Mouse (Mus musculus) hindbrain, embryonic 16.5 days (tissue): Measurements from ENCODE around the gene Abca6. TPM values are rescaled to one million over a fixed set of nuclear protein-coding genes. Genes with fewer than 3 reads are reported as not detected.

Experiments
- ATAC-seq: fragments of 200-750 bp; cut with Nextera tagmentation; 2 replicates; pipeline ENCODE4 v1.8.0; 2017; ENCODE audit warnings: moderate TSS enrichment, moderate library complexity
- H3K27ac ChIP-seq: fragments of 300-500 bp; sonication (generic); 2 replicates; pipeline ENCODE4 v1.5.1; 2014; ENCODE audit warnings: low read depth, mild to moderate bottlenecking, control low read depth, low read length, moderate library complexity
- H3K27me3 ChIP-seq: fragments of 300-500 bp; sonication (generic); replicated peaks from 2 replicates; pipeline ENCODE4 v1.6.1; 2014; ENCODE audit warnings: low read length; ENCODE audit not compliant: control insufficient read depth, insufficient read depth
- H3K36me3 ChIP-seq: fragments of 300-500 bp; sonication (generic); 2 replicates; pipeline ENCODE4 v1.6.1; 2014; ENCODE audit warnings: mild to moderate bottlenecking, low read length, moderate library complexity, mixed read lengths; ENCODE audit not compliant: control insufficient read depth, insufficient read depth
- H3K4me1 ChIP-seq: fragments of 300-500 bp; sonication (generic); 2 replicates; pipeline ENCODE4 v1.6.1; 2014; ENCODE audit warnings: low read depth, low read length; ENCODE audit not compliant: control insufficient read depth, insufficient read depth
- H3K4me2 ChIP-seq: fragments of 300-500 bp; sonication (generic); 2 replicates; pipeline ENCODE4 v1.6.1; 2014; ENCODE audit warnings: mild to moderate bottlenecking, low read length, control low read depth, moderate library complexity
- H3K4me3 ChIP-seq: fragments of 300-500 bp; sonication (generic); 2 replicates; pipeline ENCODE4 v1.5.1; 2014; ENCODE audit warnings: mild to moderate bottlenecking, low read length, control low read depth, moderate library complexity
- H3K9ac ChIP-seq: fragments of 300-500 bp; sonication (generic); 2 replicates; pipeline ENCODE4 v1.6.1; 2014; ENCODE audit warnings: low read depth, mild to moderate bottlenecking, control low read depth, low read length, moderate library complexity
- H3K9me3 ChIP-seq: fragments of 300-500 bp; sonication (generic); 2 replicates; pipeline ENCODE4 v1.6.1; 2014; ENCODE audit warnings: mild to moderate bottlenecking, low read length, moderate library complexity; ENCODE audit not compliant: control insufficient read depth
- WGBS: fragments of 180-500 bp; shearing (Covaris S2); extraction: QIAGEN DNeasy Blood & Tissue Kit; methylation state at CpG from one replicate; pipeline ENCODE4 v1.1.7; 2014; 5-methylcytosine and 5-hydroxymethylcytosine counted together
- polyA plus RNA-seq: library from polyadenylated mRNA; unstranded; fragments of >200 nt; fragmentation: Nextera tagmentation; extraction: Ambion mirVana; gene quantifications from 2 replicates; pipeline ENCODE4 v1.2.1, GENCODE M21; 2015

Abca6 gene
- 0.32 and 0.48 TPM in 2 replicates for polyA plus RNA-seq

- Histone ChIP-seq H3K4me3 (peak within 1 kb of the TSS; percentile 32), H3K36me3 (no peaks in the 10 kb centered on the region), H3K9me3 (no peaks in the 10 kb centered on the region), H3K27me3 (no peaks in the 10 kb centered on the region), H3K27ac (no peak within 1 kb of the TSS), H3K4me2 (peak within 1 kb of the TSS; percentile 53), H3K9ac (no peak within 1 kb of the TSS), H3K4me1 (peaks cover 3% of the 10 kb centered on the region; the same call in 1 of the 2 replicates)
- ATAC-seq, result no peak
- 16% methylated on average over 8 of the region's 8 CpGs for WGBS
Observed at GRCm38 (mm10) chr11:110251534-110251933, at the start of gene Abca6. TSS of gene Abca6 (minus strand) at chr11:110251776.

- Histone ChIP-seq H3K27me3 (no peaks in the 10 kb centered on the region), H3K9ac (no peak overlapping the region), H3K4me2 (no peak overlapping the region), H3K27ac (no peak overlapping the region), H3K4me3 (no peak overlapping the region), H3K36me3 (0 out of 2 replicates have a peak, but pooled peaks cover 5% of the 10 kb centered on the region), H3K9me3 (no peaks in the 10 kb centered on the region), H3K4me1 (no peaks in the 10 kb centered on the region)
- WGBS, result 84% methylated on average over 13 of the region's 13 CpGs
- ATAC-seq, result no peak
Observed at GRCm38 (mm10) chr11:110297917-110298533, 46.4 kb upstream of the Abca6 start.

DNA sequence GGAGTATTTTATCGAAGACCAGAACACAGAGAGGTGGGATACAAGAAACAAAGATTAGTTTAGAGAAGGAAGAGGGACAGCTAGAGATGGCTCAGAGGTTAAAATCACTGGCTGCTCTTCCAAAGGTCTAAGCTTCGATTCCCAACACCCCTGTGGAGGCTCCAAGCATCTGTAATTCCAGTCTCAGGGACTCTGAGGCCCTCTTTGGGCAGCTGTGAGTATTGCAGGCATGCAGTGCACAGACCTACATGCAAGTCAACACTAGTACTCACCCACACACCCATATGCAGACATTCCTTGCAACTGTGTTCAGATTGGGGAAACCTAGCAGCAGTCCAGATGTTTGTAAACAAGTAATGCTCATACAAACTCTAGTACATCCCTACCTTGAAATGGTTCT, 39.0 kb upstream of the Abca6 start:
- Histone ChIP-seq H3K4me3 (no peak overlapping the region), H3K9ac (no peak overlapping the region), H3K4me1 (no peaks in the 10 kb centered on the region), H3K36me3 (peaks cover 13% of the 10 kb centered on the region), H3K4me2 (no peak overlapping the region), H3K9me3 (no peaks in the 10 kb centered on the region), H3K27ac (no peak overlapping the region), H3K27me3 (no peaks in the 10 kb centered on the region)
- WGBS, result 85% methylated on average over 2 of the region's 2 CpGs
- ATAC-seq, result no peak

- Histone ChIP-seq H3K36me3 (peaks cover 13% of the 10 kb centered on the region), H3K27ac (no peak overlapping the region), H3K4me1 (no peaks in the 10 kb centered on the region), H3K4me3 (no peak overlapping the region), H3K9me3 (no peaks in the 10 kb centered on the region), H3K4me2 (no peak overlapping the region), H3K27me3 (no peaks in the 10 kb centered on the region), H3K9ac (no peak overlapping the region)
- WGBS, result 87% methylated on average over 3 of the region's 3 CpGs
- no peak for ATAC-seq
Observed at GRCm38 (mm10) chr11:110288423-110288822, 36.8 kb upstream of the Abca6 start.

GRCm38 (mm10) chr11:110287694-110288093, 36.1 kb upstream of the Abca6 start:
- Histone ChIP-seq H3K9me3 (no peaks in the 10 kb centered on the region), H3K36me3 (peaks cover 13% of the 10 kb centered on the region), H3K27ac (no peak overlapping the region), H3K4me3 (no peak overlapping the region), H3K4me1 (no peaks in the 10 kb centered on the region), H3K27me3 (no peaks in the 10 kb centered on the region), H3K9ac (no peak overlapping the region), H3K4me2 (no peak overlapping the region)
- ATAC-seq, result no peak
- WGBS, result 67% methylated on average over 9 of the region's 9 CpGs

DNA sequence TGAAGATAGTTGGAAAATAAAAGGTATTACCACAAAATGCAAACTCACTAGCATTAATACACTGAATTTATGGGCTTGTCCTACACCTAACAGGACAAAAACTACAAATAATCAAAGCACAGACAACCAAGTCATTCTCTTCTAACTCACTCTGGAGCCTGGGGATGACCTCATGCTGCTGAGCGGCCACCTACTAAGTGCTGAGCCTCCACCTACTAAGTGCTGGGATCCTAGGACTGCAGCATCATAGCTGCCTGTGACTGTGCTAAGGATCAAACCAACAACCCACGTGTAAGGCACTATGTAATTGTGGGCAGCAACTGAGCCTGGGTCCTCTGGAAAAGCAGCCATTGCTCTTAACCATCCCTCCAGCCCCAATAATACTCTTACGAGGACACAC, 34.8 kb upstream of the Abca6 start:
- no peak for ATAC-seq
- Histone ChIP-seq H3K4me3 (no peak overlapping the region), H3K4me1 (no peaks in the 10 kb centered on the region), H3K36me3 (peaks cover 7% of the 10 kb centered on the region), H3K9ac (no peak overlapping the region), H3K27ac (no peak overlapping the region), H3K27me3 (no peaks in the 10 kb centered on the region), H3K4me2 (no peak overlapping the region), H3K9me3 (no peaks in the 10 kb centered on the region)
- WGBS, result 90% methylated on average over 3 of the region's 3 CpGs

GRCm38 (mm10) chr11:110284849-110285248, 33.3 kb upstream of the Abca6 start:
- Histone ChIP-seq H3K4me1 (no peaks in the 10 kb centered on the region), H3K4me3 (no peak overlapping the region), H3K9me3 (no peaks in the 10 kb centered on the region), H3K4me2 (no peak overlapping the region), H3K36me3 (peaks cover 4% of the 10 kb centered on the region; the same call in 1 of the 2 replicates), H3K9ac (no peak overlapping the region), H3K27me3 (no peaks in the 10 kb centered on the region), H3K27ac (no peak overlapping the region)
- ATAC-seq, result no peak
- WGBS, result 61% methylated on average over 10 of the region's 10 CpGs

DNA sequence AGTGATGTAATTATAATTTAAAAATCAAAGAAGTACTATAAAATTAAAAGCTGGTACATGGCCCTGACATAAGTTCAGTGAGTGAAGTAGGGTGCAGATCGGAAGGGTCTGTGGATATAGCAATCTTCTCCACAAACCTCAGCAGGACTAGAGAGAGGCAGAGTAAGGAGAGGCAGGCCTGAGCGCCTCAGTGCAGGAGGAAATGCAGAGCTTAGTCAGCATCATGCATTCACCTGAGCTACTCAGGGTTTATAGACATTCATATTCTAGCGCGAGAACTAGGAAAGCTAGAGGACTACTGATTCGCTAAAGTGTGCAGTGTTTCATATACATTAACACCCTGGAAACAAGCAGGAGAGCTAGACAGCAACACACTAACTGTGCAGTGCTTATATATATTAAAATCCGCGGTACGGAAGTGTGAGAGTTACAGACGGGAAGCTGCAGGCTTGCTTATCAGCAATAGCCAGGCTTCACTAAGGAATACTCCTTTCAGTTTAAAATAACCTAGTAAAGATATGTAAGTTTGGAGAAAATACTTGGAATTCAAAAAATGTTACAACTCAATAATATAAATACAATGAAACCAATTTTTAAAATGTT, 32.7 kb upstream of the Abca6 start:
- 86% methylated on average over 9 of the region's 9 CpGs for WGBS
- Histone ChIP-seq H3K27ac (no peak overlapping the region), H3K27me3 (no peaks in the 10 kb centered on the region), H3K9ac (no peak overlapping the region), H3K36me3 (peaks cover 4% of the 10 kb centered on the region; the same call in 1 of the 2 replicates), H3K4me3 (no peak overlapping the region), H3K9me3 (no peaks in the 10 kb centered on the region), H3K4me2 (no peak overlapping the region), H3K4me1 (no peaks in the 10 kb centered on the region)
- no peak for ATAC-seq

GRCm38 (mm10) chr11:110274794-110275193, 23.2 kb upstream of the Abca6 start:
- Histone ChIP-seq H3K36me3 (no peaks in the 10 kb centered on the region; the same call in 1 of the 2 replicates), H3K4me3 (no peak overlapping the region), H3K4me2 (no peak overlapping the region), H3K9ac (no peak overlapping the region), H3K27ac (no peak overlapping the region), H3K9me3 (no peaks in the 10 kb centered on the region), H3K4me1 (no peaks in the 10 kb centered on the region), H3K27me3 (no peaks in the 10 kb centered on the region)
- no peak for ATAC-seq
- 66% methylated on average over 3 of the region's 3 CpGs for WGBS
